Mouse (Mus musculus): Measurements from ENCODE around the gene Yrdc. TPM values are rescaled to one million over a fixed set of nuclear protein-coding genes. Genes with fewer than 3 reads are reported as not detected.
A peak's percentile ranks its signal among the peaks of the same experiment; 100 is the strongest.

The Yrdc gene
- total and polyA plus RNA-seq, 2 experiments from 2014 or later, result 67.3 to 82.2 TPM

DNA sequence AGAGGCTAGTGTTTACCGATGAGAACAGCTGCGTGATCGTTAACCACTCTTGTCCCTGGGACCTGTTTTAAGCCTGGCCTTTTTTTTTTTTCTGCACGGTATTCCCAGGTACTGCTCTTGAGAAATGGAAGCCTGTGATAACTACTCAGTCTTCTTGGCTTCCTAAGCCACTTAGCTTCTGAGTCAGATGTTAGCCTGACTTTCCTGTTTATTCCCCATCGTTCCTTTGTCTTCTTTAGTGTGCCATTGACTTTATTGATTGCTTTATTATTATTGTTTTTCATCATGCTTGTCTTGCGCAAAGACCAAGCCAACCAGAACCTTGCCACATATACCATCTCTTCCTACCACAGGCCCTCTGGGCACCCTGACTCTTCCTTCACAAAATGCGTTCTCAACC, 40.4 kb upstream of the Yrdc start:
- Histone ChIP-seq H3K9ac (no peak overlapping the region), H3K4me2 (ENCODE audit: low read depth) (no peak overlapping the region), H3K4me3 (ENCODE audit: low read depth, low read length) (no peak overlapping the region), H3K27ac (ENCODE audit: low read depth, low read length) (no peak overlapping the region), H3K27me3 (ENCODE audit: insufficient read depth, low read length) (no peaks in the 10 kb centered on the region), H3K9me3 (ENCODE audit: low read length) (no peaks in the 10 kb centered on the region), H3K36me3 (ENCODE audit: insufficient read depth) (peaks cover 25% of the 10 kb centered on the region), H3K4me1 (ENCODE audit: insufficient read depth) (no peaks in the 10 kb centered on the region)
- DNase-seq (no peak), ATAC-seq (no peak)
- TF ChIP-seq CTCF (IDR thresholded peaks at IDR 0.05; ENCODE audit: low read depth), result no peak
- WGBS, result 89% methylated on average over 7 of the region's 7 CpGs

GRCm38 (mm10) chr4:124811347-124811975, 39.0 kb upstream of the Yrdc start:
- Histone ChIP-seq H3K9ac (no peak overlapping the region), H3K27ac (ENCODE audit: low read depth, low read length) (peak overlapping the region; percentile 58), H3K27me3 (ENCODE audit: insufficient read depth, low read length) (no peaks in the 10 kb centered on the region), H3K4me1 (ENCODE audit: insufficient read depth) (no peaks in the 10 kb centered on the region), H3K36me3 (ENCODE audit: insufficient read depth) (peaks cover 18% of the 10 kb centered on the region), H3K9me3 (ENCODE audit: low read length) (no peaks in the 10 kb centered on the region), H3K4me2 (ENCODE audit: low read depth) (no peak overlapping the region), H3K4me3 (ENCODE audit: low read depth, low read length) (no peak overlapping the region)
- DNase-seq, result peak; percentile 25
- no peak for TF ChIP-seq CTCF (IDR thresholded peaks at IDR 0.05; ENCODE audit: low read depth)
- 9% methylated on average over 9 of the region's 9 CpGs for WGBS
- peak; percentile 42 for ATAC-seq

- TF ChIP-seq CTCF (IDR thresholded peaks at IDR 0.05; ENCODE audit: low read depth), result no peak
- Histone ChIP-seq H3K4me1 (ENCODE audit: insufficient read depth) (no peaks in the 10 kb centered on the region), H3K4me3 (ENCODE audit: low read depth, low read length) (no peak overlapping the region), H3K9me3 (ENCODE audit: low read length) (no peaks in the 10 kb centered on the region), H3K36me3 (ENCODE audit: insufficient read depth) (peaks cover 16% of the 10 kb centered on the region), H3K27me3 (ENCODE audit: insufficient read depth, low read length) (no peaks in the 10 kb centered on the region), H3K4me2 (ENCODE audit: low read depth) (no peak overlapping the region), H3K9ac (no peak overlapping the region), H3K27ac (ENCODE audit: low read depth, low read length) (0 out of 2 replicates have a peak overlapping the region, but pooled peaks have one; percentile 21)
- WGBS, result 76% methylated on average over 11 of the region's 11 CpGs
- DNase-seq, result no peak
- ATAC-seq, result no peak
Observed at GRCm38 (mm10) chr4:124815901-124816300, 34.6 kb upstream of the Yrdc start.

DNA sequence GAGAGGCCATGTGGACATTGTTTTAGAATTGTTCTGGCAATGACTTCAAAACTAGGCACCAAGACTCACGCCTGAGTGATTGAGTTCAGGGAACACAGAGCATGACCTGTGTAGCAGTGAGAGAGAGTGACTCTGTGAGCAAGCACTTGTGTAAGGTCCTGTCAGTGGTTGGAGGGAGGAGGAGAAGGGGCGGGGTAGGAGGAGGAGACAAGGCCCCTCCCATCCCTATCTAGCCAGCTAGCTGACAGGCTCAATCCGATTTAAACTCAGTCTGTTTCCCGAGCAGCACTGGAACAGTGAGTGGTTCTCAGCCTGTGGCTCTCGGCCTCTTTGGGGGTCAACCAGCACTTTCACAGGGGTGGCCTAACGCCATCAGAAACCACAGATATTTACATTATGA, 32.7 kb upstream of the Yrdc start:
- H3K27ac ChIP-seq (ENCODE audit: low read depth, low read length), result no peak overlapping the region
- no peak overlapping the region for H3K9ac ChIP-seq
- H3K36me3 ChIP-seq (ENCODE audit: insufficient read depth), result peaks cover 25% of the 10 kb centered on the region
- TF ChIP-seq CTCF (IDR thresholded peaks at IDR 0.05; ENCODE audit: low read depth), result no peak
- H3K4me1 ChIP-seq (ENCODE audit: insufficient read depth), result no peaks in the 10 kb centered on the region
- no peak overlapping the region for H3K4me3 ChIP-seq (ENCODE audit: low read depth, low read length)
- DNase-seq, result no peak
- no peaks in the 10 kb centered on the region for H3K9me3 ChIP-seq (ENCODE audit: low read length)
- 29% methylated on average over 6 of the region's 6 CpGs for WGBS
- no peak overlapping the region for H3K4me2 ChIP-seq (ENCODE audit: low read depth)
- ATAC-seq, result peak; percentile 32; the same call in 1 of the 2 replicates
- H3K27me3 ChIP-seq (ENCODE audit: insufficient read depth, low read length), result no peaks in the 10 kb centered on the region

DNA sequence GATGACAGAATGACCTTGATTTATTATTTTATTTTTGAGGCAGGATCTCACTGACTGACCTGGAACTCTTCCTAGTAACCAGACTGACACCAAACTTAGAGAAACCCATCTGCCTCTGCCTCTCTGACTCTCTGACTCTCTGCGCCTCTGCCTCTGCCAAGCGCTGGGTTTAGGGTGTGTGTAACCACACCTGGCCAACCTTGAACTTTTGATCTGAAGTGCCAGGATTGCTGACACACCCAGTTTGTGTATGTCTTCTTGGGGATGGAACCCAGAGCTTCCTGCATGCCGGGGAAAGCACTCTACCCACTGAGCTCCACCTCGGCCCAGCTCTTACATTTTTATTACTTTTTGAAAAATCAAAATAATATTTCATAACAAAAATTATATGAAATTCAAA, 31.6 kb upstream of the Yrdc start:
- WGBS, result 92% methylated on average over 4 of the region's 4 CpGs
- Histone ChIP-seq H3K4me1 (ENCODE audit: insufficient read depth) (no peaks in the 10 kb centered on the region), H3K27me3 (ENCODE audit: insufficient read depth, low read length) (no peaks in the 10 kb centered on the region), H3K4me2 (ENCODE audit: low read depth) (no peak overlapping the region), H3K36me3 (ENCODE audit: insufficient read depth) (peaks cover 32% of the 10 kb centered on the region), H3K9me3 (ENCODE audit: low read length) (no peaks in the 10 kb centered on the region), H3K4me3 (ENCODE audit: low read depth, low read length) (no peak overlapping the region), H3K27ac (ENCODE audit: low read depth, low read length) (no peak overlapping the region), H3K9ac (no peak overlapping the region)
- no peak for TF ChIP-seq CTCF (IDR thresholded peaks at IDR 0.05; ENCODE audit: low read depth)
- no peak for DNase-seq
- no peak for ATAC-seq

DNA sequence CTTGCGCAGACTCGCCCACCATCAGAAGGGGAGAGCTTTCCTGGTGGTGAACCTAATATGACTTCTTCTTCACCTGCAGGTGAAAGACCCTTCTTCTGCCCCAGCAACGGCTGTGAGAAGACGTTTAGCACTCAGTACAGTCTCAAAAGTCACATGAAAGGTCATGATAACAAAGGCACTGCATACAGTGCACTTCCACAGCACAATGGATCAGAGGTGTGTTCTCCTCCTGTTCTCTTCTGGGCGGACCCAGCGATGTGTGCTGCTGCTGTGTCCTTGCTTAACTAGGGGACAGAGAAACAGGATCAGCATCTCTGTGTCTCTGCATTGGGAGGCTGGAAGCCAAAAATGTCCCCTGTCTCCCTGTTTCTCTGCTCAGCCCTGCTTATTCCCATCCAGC, 25.5 kb upstream of the Yrdc start:
- no peak overlapping the region for H3K4me2 ChIP-seq (ENCODE audit: low read depth)
- no peak for TF ChIP-seq CTCF (IDR thresholded peaks at IDR 0.05; ENCODE audit: low read depth)
- ATAC-seq, result no peak
- no peaks in the 10 kb centered on the region for H3K9me3 ChIP-seq (ENCODE audit: low read length)
- no peaks in the 10 kb centered on the region for H3K27me3 ChIP-seq (ENCODE audit: insufficient read depth, low read length)
- no peaks in the 10 kb centered on the region for H3K4me1 ChIP-seq (ENCODE audit: insufficient read depth)
- H3K4me3 ChIP-seq (ENCODE audit: low read depth, low read length), result no peak overlapping the region
- H3K9ac ChIP-seq, result no peak overlapping the region
- 92% methylated on average over 6 of the region's 6 CpGs for WGBS
- H3K36me3 ChIP-seq (ENCODE audit: insufficient read depth), result peaks cover 57% of the 10 kb centered on the region
- no peak for DNase-seq
- no peak overlapping the region for H3K27ac ChIP-seq (ENCODE audit: low read depth, low read length)

- Histone ChIP-seq H3K27me3 (ENCODE audit: insufficient read depth, low read length) (no peaks in the 10 kb centered on the region), H3K4me2 (ENCODE audit: low read depth) (no peak overlapping the region), H3K27ac (ENCODE audit: low read depth, low read length) (no peak overlapping the region), H3K9ac (no peak overlapping the region), H3K36me3 (ENCODE audit: insufficient read depth) (peaks cover 57% of the 10 kb centered on the region), H3K9me3 (ENCODE audit: low read length) (no peaks in the 10 kb centered on the region), H3K4me1 (ENCODE audit: insufficient read depth) (no peaks in the 10 kb centered on the region), H3K4me3 (ENCODE audit: low read depth, low read length) (no peak overlapping the region)
- 95% methylated on average over 21 of the region's 21 CpGs for WGBS
- no peak for TF ChIP-seq CTCF (IDR thresholded peaks at IDR 0.05; ENCODE audit: low read depth)
- DNase-seq (no peak), ATAC-seq (no peak)
Observed at GRCm38 (mm10) chr4:124825371-124825965, 25.0 kb upstream of the Yrdc start.

Measured in forebrain, postnatal 0 days (tissue).